Mouse (Mus musculus) layer of hippocampus, adult 2 months (tissue): ENCODE data around the gene 9130409I23Rik. TPM values are rescaled to one million over a fixed set of nuclear protein-coding genes. Genes with fewer than 3 reads are reported as not detected.

Experiments
- DNase-seq, 2 experiments: peaks; one replicate each; pipeline ENCODE4 v3.0.0; 2022; ENCODE audit warnings: low spot score in 2 of 2
- H3K27ac ChIP-seq: fragments of 200-600 bp; 2 replicates; pipeline ENCODE4 v1.8.1; 2022
- H3K4me3 ChIP-seq: fragments of 200-600 bp; 2 replicates; pipeline ENCODE4 v1.8.1; 2022; ENCODE audit warnings: mild to moderate bottlenecking
- CTCF ChIP-seq: fragments of 200-600 bp; conservative IDR thresholded peaks from 2 replicates; pipeline ENCODE4 v1.8.1; 2022; ENCODE audit warnings: antibody characterized with exemption, mild to moderate bottlenecking, moderate library complexity
- long read RNA-seq, 2 experiments: library from polyadenylated mRNA; stranded (forward); transcript quantifications; one replicate each; pipeline ENCODE4 v2.0.0; 2021; ENCODE audit warnings: borderline mapping rate in 2 of 2
- total RNA-seq, 2 experiments: library from RNA; stranded (reverse); gene quantifications; 2 replicates each; pipeline ENCODE4 v1.2.3; 2021

The 9130409I23Rik gene
- under 1 TPM in 1 of 2 experiments, not detected in 1; 0.17 TPM for total RNA-seq
- long read RNA-seq, experiment 1, partial matches to known transcripts = 0 of 1 reads
- long read RNA-seq, experiment 1, other reads (novel, unspliced or antisense) = 1 of 1 reads
- long read RNA-seq, experiment 2 = 0 reads

GRCm38 (mm10) chr1:181050937-181051336, at the start of gene 9130409I23Rik:
9130409I23Rik (plus strand) TSS chr1:181051237.
- TF ChIP-seq CTCF = no peak

GRCm38 (mm10) chr1:181001621-181002020, 49.4 kb upstream of the 9130409I23Rik start:
- no peak for DNase-seq
- TF ChIP-seq CTCF = no peak
- no peak overlapping the region for H3K4me3 ChIP-seq
- no peak overlapping the region for H3K27ac ChIP-seq

More at GRCm38 (mm10) chr1:181050937-181051336, at the start of gene 9130409I23Rik:
- Histone ChIP-seq H3K4me3 (no peak within 1 kb of the TSS), H3K27ac (no peak within 1 kb of the TSS)
- no peak for DNase-seq

GRCm38 (mm10) chr1:181003790-181004189, 47.2 kb upstream of the 9130409I23Rik start:
- Histone ChIP-seq H3K4me3 (no peak overlapping the region), H3K27ac (no peak overlapping the region)
- DNase-seq = no peak
- TF ChIP-seq CTCF = no peak

- no peak overlapping the region for H3K4me3 ChIP-seq
- no peak for DNase-seq
- TF ChIP-seq CTCF = no peak
- H3K27ac ChIP-seq = no peak overlapping the region
These were observed 45.7 kb upstream of the 9130409I23Rik start for GRCm38 (mm10) chr1:181005331-181005730.

- DNase-seq = no peak
- H3K4me3 ChIP-seq = no peak overlapping the region
- H3K27ac ChIP-seq = no peak overlapping the region
- no peak for TF ChIP-seq CTCF
These were observed 43.2 kb upstream of the 9130409I23Rik start for GRCm38 (mm10) chr1:181007831-181008230.

GRCm38 (mm10) chr1:181008266-181008665, 42.8 kb upstream of the 9130409I23Rik start:
- DNase-seq = no peak
- no peak for TF ChIP-seq CTCF
- Histone ChIP-seq H3K4me3 (no peak overlapping the region), H3K27ac (no peak overlapping the region)

- no peak for TF ChIP-seq CTCF
- Histone ChIP-seq H3K27ac (no peak overlapping the region; the same call in 1 of the 2 replicates), H3K4me3 (no peak overlapping the region)
- no peak for DNase-seq
These were observed 41.9 kb upstream of the 9130409I23Rik start for GRCm38 (mm10) chr1:181009011-181009590.

GRCm38 (mm10) chr1:181009754-181010153, 41.3 kb upstream of the 9130409I23Rik start:
- Histone ChIP-seq H3K27ac (peak overlapping the region; percentile 44; the same call in 1 of the 2 replicates), H3K4me3 (no peak overlapping the region)
- DNase-seq = no peak
- no peak for TF ChIP-seq CTCF

GRCm38 (mm10) chr1:181010171-181010932, 40.7 kb upstream of the 9130409I23Rik start:
- no peak for TF ChIP-seq CTCF
- no peak overlapping the region for H3K4me3 ChIP-seq
- DNase-seq = no peak
- peak overlapping the region; percentile 44; the same call in 1 of the 2 replicates for H3K27ac ChIP-seq

GRCm38 (mm10) chr1:181011601-181012000, 39.4 kb upstream of the 9130409I23Rik start:
- no peak for TF ChIP-seq CTCF
- DNase-seq = no peak
- no peak overlapping the region for H3K27ac ChIP-seq
- H3K4me3 ChIP-seq = no peak overlapping the region

- Histone ChIP-seq H3K27ac (no peak overlapping the region), H3K4me3 (no peak overlapping the region)
- no peak for DNase-seq
- no peak for TF ChIP-seq CTCF
These were observed 38.6 kb upstream of the 9130409I23Rik start for GRCm38 (mm10) chr1:181012416-181012815.

GRCm38 (mm10) chr1:181013446-181013845, 37.6 kb upstream of the 9130409I23Rik start:
- Histone ChIP-seq H3K4me3 (no peak overlapping the region), H3K27ac (no peak overlapping the region)
- no peak for DNase-seq
- TF ChIP-seq CTCF = no peak

- no peak overlapping the region for H3K4me3 ChIP-seq
- TF ChIP-seq CTCF = no peak
- no peak for DNase-seq
- H3K27ac ChIP-seq = peak overlapping the region; percentile 88
These were observed 36.1 kb upstream of the 9130409I23Rik start for GRCm38 (mm10) chr1:181014731-181015500.
